Mouse (Mus musculus): Measurements from ENCODE around the gene Cpm. TPM values are rescaled to one million over a fixed set of nuclear protein-coding genes. Genes with fewer than 3 reads are reported as not detected.

The Cpm gene
- total and polyA plus RNA-seq, 3 experiments: 0.27 TPM; not detected in 2

DNA sequence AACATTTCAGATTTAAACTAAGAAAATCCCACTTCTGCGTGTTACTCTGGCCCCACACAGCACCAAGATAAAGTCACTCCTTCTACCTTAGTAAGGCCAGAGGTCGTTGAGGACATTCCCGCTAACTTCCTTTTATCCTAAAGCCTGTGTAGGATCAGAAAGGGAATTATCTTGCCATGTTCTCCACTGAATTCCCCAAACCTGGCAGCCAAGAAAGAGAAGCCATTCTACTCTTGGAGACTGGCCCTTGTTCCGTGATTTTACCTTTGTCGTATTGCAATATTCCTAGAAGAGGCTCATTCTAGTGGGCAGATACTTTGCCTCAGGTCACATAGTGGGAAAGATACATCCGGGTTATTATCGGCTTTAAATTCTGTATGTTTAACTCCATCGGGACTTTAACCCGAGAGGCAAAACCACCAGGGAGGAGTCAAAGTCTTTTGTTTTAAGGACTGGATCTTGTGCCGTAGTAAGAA, 21.5 kb upstream of the Cpm start:
- ATAC-seq (ENCODE audit: extremely low read depth, insufficient number of reproducible peaks, low FRiP score, poor library complexity, severe bottlenecking) (no peak), DNase-seq (ENCODE audit: low spot score) (no peak)
- TF ChIP-seq GATA2 (IDR thresholded peaks at IDR 0.05; ENCODE audit: borderline replicate concordance, low read depth, low read length): no peak
- TF ChIP-seq TAL1 (conservative IDR thresholded peaks at IDR 0.05; ENCODE audit: low read depth, low read length): no peak
- TF ChIP-seq GATA1 (IDR thresholded peaks at IDR 0.05; ENCODE audit: borderline replicate concordance, low read length): no peak
- no peak for TF ChIP-seq CTCF (IDR thresholded peaks at IDR 0.05; ENCODE audit: low read depth, low read length)
- Histone ChIP-seq H3K4me1 (ENCODE audit: insufficient read depth, low read depth, low read length) (no peaks in the 10 kb centered on the region), H3K4me3 (ENCODE audit: low read depth, low read length) (no peak overlapping the region), H3K36me3 (replicated peaks) (no peaks in the 10 kb centered on the region), H3K9me3 (replicated peaks) (no peaks in the 10 kb centered on the region), H3K27me3 (ENCODE audit: insufficient read depth, low read length) (peaks cover 4% of the 10 kb centered on the region; the same call in 1 of the 2 replicates)

DNA sequence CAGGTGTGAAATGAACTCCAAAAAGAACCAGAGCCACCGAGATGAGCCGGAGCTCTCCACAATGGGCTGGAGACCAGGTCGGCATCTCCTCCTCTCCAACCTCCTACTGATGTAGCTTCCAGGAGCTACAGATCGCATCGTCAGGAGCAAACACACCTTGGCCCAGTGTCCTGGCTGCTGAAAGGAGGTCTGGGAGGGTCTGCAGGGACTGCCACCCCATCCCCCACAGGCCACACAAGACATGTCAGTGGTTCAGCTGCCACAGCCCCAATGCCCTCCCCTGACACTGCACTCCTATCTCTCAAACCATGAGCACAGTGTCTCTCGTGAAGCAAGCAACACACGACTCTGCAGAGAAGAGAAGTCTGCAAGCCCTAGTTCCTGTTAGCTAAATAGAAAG, 20.8 kb upstream of the Cpm start:
- DNase-seq (ENCODE audit: low spot score) (no peak), ATAC-seq (ENCODE audit: extremely low read depth, insufficient number of reproducible peaks, low FRiP score, poor library complexity, severe bottlenecking) (no peak)
- TF ChIP-seq GATA2 (IDR thresholded peaks at IDR 0.05; ENCODE audit: borderline replicate concordance, low read depth, low read length) (no peak), CTCF (IDR thresholded peaks at IDR 0.05; ENCODE audit: low read depth, low read length) (no peak), POLR2AphosphoS5 (IDR thresholded peaks at IDR 0.05; ENCODE audit: insufficient replicate concordance, low read depth, low read length) (no peak), GATA1 (IDR thresholded peaks at IDR 0.05; ENCODE audit: borderline replicate concordance, low read length) (no peak), TAL1 (conservative IDR thresholded peaks at IDR 0.05; ENCODE audit: low read depth, low read length) (no peak)
- peaks cover 4% of the 10 kb centered on the region; the same call in 1 of the 2 replicates for H3K27me3 ChIP-seq (ENCODE audit: insufficient read depth, low read length)
- H3K4me1 ChIP-seq (ENCODE audit: insufficient read depth, low read depth, low read length): no peaks in the 10 kb centered on the region
- no peaks in the 10 kb centered on the region for H3K9me3 ChIP-seq (replicated peaks)
- H3K36me3 ChIP-seq (replicated peaks): no peaks in the 10 kb centered on the region
- no peak overlapping the region for H3K4me3 ChIP-seq (ENCODE audit: low read depth, low read length)

GRCm38 (mm10) chr10:117608988-117609809, 20.1 kb upstream of the Cpm start:
- H3K4me1 ChIP-seq (ENCODE audit: insufficient read depth, low read depth, low read length): no peaks in the 10 kb centered on the region
- H3K9me3 ChIP-seq (replicated peaks): no peaks in the 10 kb centered on the region
- no peaks in the 10 kb centered on the region for H3K36me3 ChIP-seq (replicated peaks)
- no peak for ATAC-seq (ENCODE audit: extremely low read depth, insufficient number of reproducible peaks, low FRiP score, poor library complexity, severe bottlenecking)
- DNase-seq (ENCODE audit: low spot score): no peak
- peaks cover 4% of the 10 kb centered on the region; the same call in 1 of the 2 replicates for H3K27me3 ChIP-seq (ENCODE audit: insufficient read depth, low read length)
- TF ChIP-seq GATA2 (IDR thresholded peaks at IDR 0.05; ENCODE audit: borderline replicate concordance, low read depth, low read length): no peak
- no peak for TF ChIP-seq TAL1 (conservative IDR thresholded peaks at IDR 0.05; ENCODE audit: low read depth, low read length)
- no peak for TF ChIP-seq POLR2AphosphoS5 (IDR thresholded peaks at IDR 0.05; ENCODE audit: insufficient replicate concordance, low read depth, low read length)
- no peak for TF ChIP-seq CTCF (IDR thresholded peaks at IDR 0.05; ENCODE audit: low read depth, low read length)
- TF ChIP-seq GATA1 (IDR thresholded peaks at IDR 0.05; ENCODE audit: borderline replicate concordance, low read length): no peak
- no peak overlapping the region for H3K4me3 ChIP-seq (ENCODE audit: low read depth, low read length)

DNA sequence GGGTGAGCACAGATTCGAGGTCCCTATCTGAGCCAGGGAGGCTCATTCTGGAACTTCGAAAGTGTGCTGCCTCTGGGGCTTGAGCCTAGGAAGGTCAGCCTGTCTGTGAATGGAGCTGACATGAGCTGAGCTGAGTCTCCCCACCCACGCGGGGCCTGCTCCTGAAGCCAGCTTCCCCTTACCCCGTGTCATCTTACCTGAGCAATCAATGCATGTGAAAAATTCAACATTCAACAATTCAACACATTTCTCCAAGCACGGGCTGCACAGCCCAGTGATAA, 19.6 kb upstream of the Cpm start:
- Histone ChIP-seq H3K9me3 (replicated peaks) (no peaks in the 10 kb centered on the region), H3K4me3 (ENCODE audit: low read depth, low read length) (no peak overlapping the region), H3K4me1 (ENCODE audit: insufficient read depth, low read depth, low read length) (no peaks in the 10 kb centered on the region), H3K27me3 (ENCODE audit: insufficient read depth, low read length) (peaks cover 4% of the 10 kb centered on the region; the same call in 1 of the 2 replicates), H3K36me3 (replicated peaks) (no peaks in the 10 kb centered on the region)
- TF ChIP-seq GATA2 (IDR thresholded peaks at IDR 0.05; ENCODE audit: borderline replicate concordance, low read depth, low read length) (no peak), GATA1 (IDR thresholded peaks at IDR 0.05; ENCODE audit: borderline replicate concordance, low read length) (no peak), TAL1 (conservative IDR thresholded peaks at IDR 0.05; ENCODE audit: low read depth, low read length) (no peak), CTCF (IDR thresholded peaks at IDR 0.05; ENCODE audit: low read depth, low read length) (no peak), POLR2AphosphoS5 (IDR thresholded peaks at IDR 0.05; ENCODE audit: insufficient replicate concordance, low read depth, low read length) (no peak)
- DNase-seq (ENCODE audit: low spot score) (no peak), ATAC-seq (ENCODE audit: extremely low read depth, insufficient number of reproducible peaks, low FRiP score, poor library complexity, severe bottlenecking) (no peak)

DNA sequence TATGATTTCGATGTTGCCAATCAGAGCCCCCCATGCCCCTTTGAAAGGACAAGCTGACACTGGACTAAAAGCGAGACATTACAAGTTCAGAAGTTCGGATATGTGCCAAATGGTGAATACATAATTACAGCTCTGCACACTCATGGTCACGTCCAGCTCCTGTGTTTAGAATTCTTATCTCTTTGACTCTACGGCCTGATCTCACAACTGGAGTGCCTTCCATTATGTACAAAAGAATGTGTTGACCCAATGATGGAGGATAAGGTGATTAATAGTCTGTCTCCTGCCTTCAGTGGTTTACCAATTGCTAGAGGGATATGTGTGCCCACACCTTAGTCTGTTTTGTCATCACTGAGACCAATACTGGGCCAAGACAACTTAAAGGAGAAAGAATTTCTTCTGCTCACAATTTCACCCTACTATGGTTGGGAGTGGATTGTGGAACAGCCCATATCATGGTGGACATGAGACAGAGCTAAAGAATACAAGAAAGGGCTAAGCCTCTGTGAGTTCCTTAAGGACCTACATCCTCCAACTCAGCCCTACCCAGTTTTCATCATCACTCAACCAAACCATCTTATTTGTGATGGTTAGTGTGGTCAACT, 19.0 kb upstream of the Cpm start:
- DNase-seq (ENCODE audit: low spot score): no peak
- no peaks in the 10 kb centered on the region for H3K4me1 ChIP-seq (ENCODE audit: insufficient read depth, low read depth, low read length)
- no peaks in the 10 kb centered on the region for H3K36me3 ChIP-seq (replicated peaks)
- peaks cover 4% of the 10 kb centered on the region; the same call in 1 of the 2 replicates for H3K27me3 ChIP-seq (ENCODE audit: insufficient read depth, low read length)
- ATAC-seq (ENCODE audit: extremely low read depth, insufficient number of reproducible peaks, low FRiP score, poor library complexity, severe bottlenecking): no peak
- no peak for TF ChIP-seq GATA2 (IDR thresholded peaks at IDR 0.05; ENCODE audit: borderline replicate concordance, low read depth, low read length)
- TF ChIP-seq POLR2AphosphoS5 (IDR thresholded peaks at IDR 0.05; ENCODE audit: insufficient replicate concordance, low read depth, low read length): no peak
- no peak for TF ChIP-seq GATA1 (IDR thresholded peaks at IDR 0.05; ENCODE audit: borderline replicate concordance, low read length)
- TF ChIP-seq TAL1 (conservative IDR thresholded peaks at IDR 0.05; ENCODE audit: low read depth, low read length): no peak
- no peak for TF ChIP-seq CTCF (IDR thresholded peaks at IDR 0.05; ENCODE audit: low read depth, low read length)
- H3K9me3 ChIP-seq (replicated peaks): no peaks in the 10 kb centered on the region
- no peak overlapping the region for H3K4me3 ChIP-seq (ENCODE audit: low read depth, low read length)

DNA sequence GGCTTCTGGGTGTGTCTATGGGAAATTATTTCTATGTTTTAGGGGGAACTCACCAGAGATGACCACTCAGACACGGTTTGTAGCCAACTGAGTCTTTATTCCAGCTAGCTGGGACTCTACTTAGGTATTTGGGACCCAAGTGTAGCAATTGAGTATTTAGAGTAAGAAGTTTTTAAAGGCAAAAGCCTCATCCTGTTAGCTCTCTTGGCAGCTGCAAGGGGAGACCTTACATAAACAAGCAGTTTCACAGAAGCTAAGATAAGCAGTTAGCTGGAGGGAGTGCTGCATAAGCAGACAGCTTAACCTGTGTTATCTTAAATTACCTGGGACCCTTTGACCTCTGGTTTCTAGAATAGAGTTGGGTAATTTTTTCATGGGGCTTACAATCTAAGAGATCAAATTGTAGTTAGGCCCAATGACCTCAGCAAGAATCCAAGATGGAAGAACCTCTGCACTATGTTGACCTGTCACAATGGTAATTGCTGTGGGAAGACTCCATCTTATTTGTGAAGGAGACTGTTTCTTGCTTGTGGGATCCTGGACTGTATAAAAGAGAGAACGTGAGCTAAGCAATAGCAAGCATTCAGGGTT, 18.4 kb upstream of the Cpm start:
- H3K9me3 ChIP-seq (replicated peaks): no peaks in the 10 kb centered on the region
- TF ChIP-seq CTCF (IDR thresholded peaks at IDR 0.05; ENCODE audit: low read depth, low read length): no peak
- TF ChIP-seq TAL1 (conservative IDR thresholded peaks at IDR 0.05; ENCODE audit: low read depth, low read length): no peak
- TF ChIP-seq GATA2 (IDR thresholded peaks at IDR 0.05; ENCODE audit: borderline replicate concordance, low read depth, low read length): no peak
- no peak for TF ChIP-seq GATA1 (IDR thresholded peaks at IDR 0.05; ENCODE audit: borderline replicate concordance, low read length)
- no peak for TF ChIP-seq POLR2AphosphoS5 (IDR thresholded peaks at IDR 0.05; ENCODE audit: insufficient replicate concordance, low read depth, low read length)
- H3K27me3 ChIP-seq (ENCODE audit: insufficient read depth, low read length): peaks cover 4% of the 10 kb centered on the region; the same call in 1 of the 2 replicates
- H3K4me3 ChIP-seq (ENCODE audit: low read depth, low read length): no peak overlapping the region
- H3K4me1 ChIP-seq (ENCODE audit: insufficient read depth, low read depth, low read length): no peaks in the 10 kb centered on the region
- no peak for ATAC-seq (ENCODE audit: extremely low read depth, insufficient number of reproducible peaks, low FRiP score, poor library complexity, severe bottlenecking)
- no peak for DNase-seq (ENCODE audit: low spot score)
- H3K36me3 ChIP-seq (replicated peaks): no peaks in the 10 kb centered on the region
